Mouse (Mus musculus) adrenal gland, adult 8-10 months (tissue): ENCODE measurements around the gene Prkag2. TPM values are rescaled to one million over a fixed set of nuclear protein-coding genes. Genes with fewer than 3 reads are reported as not detected.

ENCODE experiments used
- DNase-seq: peaks from one replicate; pipeline ENCODE4 v3.0.0; 2022
- total RNA-seq, 4 experiments: library from RNA; stranded (reverse); gene quantifications; 2 replicates each; pipeline ENCODE4 v1.2.4; 2022

The Prkag2 gene
- total RNA-seq, 4 experiments from 2014 or later: 30.7 to 56.0 (median 42.9) TPM

GRCm38 (mm10) chr5:25046762-25047161 is 53.7 kb downstream of the Prkag2 start:
- no peak for DNase-seq

- DNase-seq: no peak
These were observed 56.4 kb downstream of the Prkag2 start for GRCm38 (mm10) chr5:25044007-25044406.

GRCm38 (mm10) chr5:25041947-25042346 is 58.5 kb downstream of the Prkag2 start:
- DNase-seq: no peak

DNA sequence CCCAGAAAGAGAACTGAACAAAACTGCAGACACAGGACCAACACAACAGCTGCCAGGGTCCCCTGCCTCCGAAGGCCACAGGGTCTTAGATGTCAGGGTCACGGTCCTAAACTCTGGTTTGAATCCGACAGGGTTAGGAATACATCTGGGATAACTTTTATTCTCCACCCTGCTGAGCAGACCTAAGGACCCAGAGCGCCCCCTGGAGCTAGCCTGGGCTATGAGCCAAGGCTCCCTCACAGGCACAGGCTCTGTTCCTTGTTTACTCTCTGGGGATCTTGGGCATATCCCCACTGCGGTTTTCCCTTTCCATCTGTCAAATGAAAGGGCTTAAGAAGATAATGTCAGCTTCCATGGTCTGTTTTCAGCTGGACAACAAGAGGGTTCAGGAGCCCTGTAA is 59.1 kb downstream of the Prkag2 start:
- no peak for DNase-seq

DNA sequence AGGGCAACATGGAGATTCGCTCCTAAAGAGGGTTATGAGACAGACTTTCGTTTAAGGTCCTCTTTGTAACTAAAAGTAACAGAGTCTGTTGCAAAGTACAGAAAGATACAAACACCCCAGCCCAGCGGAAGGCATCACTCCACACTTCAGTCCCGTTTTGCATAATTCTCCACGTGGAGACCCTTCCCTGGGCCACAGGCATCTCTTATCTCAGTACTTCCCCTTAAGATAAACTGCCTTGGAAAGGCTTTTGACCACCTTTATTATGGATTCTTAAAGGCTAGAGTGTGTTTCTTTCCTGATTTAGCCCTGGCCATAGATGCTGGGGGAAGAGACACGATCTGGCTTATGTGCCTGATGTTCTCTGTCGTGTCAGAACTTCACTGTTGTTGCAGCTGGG is 59.5 kb downstream of the Prkag2 start:
- no peak for DNase-seq

DNA sequence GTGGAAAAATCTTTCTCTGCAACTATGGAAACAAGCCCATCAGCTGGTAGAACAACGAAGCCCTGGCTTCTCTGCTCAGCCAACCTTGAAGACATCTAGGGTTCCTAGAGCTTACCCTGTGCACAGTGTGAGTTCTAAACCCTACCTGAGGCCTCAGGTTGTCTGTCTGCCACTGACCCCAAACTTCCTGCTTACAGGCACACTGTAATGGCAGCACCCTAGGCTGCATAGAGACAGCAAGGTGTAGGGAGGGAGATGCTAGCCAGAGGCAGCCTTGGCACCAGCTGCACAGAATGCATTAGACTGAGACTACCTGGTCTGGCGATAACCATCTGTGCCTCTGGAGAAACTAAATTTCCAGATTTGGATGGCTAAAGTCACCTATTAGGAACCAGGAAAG is 61.6 kb downstream of the Prkag2 start:
- DNase-seq: no peak

GRCm38 (mm10) chr5:25035391-25035790 is 65.1 kb downstream of the Prkag2 start:
- no peak for DNase-seq

DNA sequence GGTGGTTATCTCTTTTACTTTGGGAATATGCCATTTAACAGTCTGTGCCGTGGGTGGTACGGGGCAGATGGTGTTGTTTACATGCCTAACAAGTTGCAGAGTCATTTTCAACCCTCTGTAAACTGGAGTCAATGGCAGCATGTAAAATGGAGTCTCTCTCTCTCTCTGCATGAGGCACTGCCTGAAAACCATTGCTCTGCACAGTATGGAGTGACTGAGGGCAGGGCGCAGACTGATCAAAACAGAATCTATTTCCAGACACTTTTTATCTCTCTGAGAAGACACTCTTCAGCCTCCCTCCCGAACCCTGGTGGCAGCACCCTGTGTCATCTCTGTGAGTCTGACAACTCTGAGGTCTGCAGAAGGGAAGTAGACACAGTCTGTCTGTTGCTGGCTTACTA is 69.0 kb downstream of the Prkag2 start:
- DNase-seq: no peak

DNA sequence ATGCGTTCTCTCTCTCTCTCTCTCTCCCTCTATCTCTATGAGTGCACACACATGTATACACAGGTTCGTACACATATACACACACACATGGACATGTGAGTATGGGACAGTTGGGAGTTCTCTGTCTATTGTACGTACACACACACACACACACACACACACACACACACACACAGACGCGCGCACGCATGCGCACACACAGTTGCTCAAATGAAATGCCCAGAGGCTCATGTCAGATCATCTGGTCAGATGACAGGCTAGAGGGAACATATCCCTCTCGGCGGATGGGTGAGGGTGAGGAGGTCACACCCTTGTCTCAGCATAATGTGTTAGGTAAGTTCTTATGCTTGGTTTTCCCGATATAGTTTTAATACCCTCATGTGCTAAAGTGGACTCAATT is 69.4 kb downstream of the Prkag2 start:
- no peak for DNase-seq

GRCm38 (mm10) chr5:25030276-25030681 is 70.2 kb downstream of the Prkag2 start:
- no peak for DNase-seq

GRCm38 (mm10) chr5:25027673-25028072 is 72.8 kb downstream of the Prkag2 start:
- DNase-seq: no peak

- DNase-seq: peak; percentile 20
These were observed 75.0 kb downstream of the Prkag2 start for GRCm38 (mm10) chr5:25025309-25026019.

- no peak for DNase-seq
These were observed 77.5 kb downstream of the Prkag2 start for GRCm38 (mm10) chr5:25022904-25023303.

DNA sequence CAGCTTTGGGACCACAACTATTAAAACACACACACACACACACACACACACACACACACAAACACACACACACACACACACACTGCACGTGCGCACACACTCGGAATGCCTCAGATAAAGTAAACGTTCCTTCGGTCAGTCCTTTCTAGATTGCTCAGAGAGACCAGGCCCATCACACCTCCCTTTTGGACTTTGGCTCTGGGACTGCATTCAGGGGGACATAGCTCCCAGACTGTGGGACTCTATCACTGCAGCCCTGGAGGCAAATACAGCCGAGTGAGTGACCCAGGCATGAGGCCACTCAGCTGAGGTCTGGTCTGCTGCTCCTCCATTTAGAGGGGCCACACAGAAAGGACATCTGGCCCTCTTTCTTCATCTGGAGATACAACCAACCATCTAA is 81.2 kb downstream of the Prkag2 start:
- DNase-seq: no peak

DNA sequence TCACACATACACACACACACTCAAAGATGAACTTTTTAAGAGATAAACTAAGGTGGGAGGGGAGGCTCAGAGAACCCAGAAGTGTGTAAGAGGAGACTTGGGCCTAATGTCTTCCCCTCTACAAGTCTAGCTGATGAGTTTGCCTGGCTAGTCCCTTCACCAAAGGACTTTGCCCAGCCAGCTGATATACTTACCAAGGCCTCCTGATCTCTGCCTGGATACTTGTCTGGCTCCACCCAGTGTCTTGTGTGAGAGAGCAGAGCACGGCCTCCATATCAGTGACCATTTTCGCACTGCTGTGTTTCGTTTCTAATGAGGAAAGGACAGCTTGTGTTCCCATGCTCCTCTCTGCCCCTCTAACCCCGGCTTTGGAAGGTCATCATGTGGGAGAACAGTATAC is 88.3 kb downstream of the Prkag2 start:
- DNase-seq: no peak

DNA sequence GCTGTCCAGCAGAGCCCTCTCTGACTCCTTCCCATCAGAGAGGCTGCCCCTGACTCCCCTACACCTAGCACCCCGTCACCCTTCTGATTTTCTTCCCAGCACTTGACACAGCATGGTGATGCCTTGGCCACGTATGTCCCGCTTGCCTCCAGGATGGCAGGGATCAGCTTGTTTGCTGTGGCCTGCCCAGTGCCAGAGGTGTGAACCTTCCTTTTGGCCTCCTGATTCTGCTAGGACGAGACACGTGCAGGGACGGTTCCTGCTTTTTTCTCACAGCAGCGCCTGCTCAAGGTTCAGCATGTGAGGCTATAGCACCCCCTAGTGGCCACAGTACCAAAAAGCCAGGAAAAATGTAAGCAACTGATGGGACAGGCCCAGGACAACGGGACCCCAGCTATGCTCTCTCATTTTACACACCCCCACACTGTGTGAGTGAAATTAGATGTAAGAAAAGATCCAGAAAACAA is 89.4 kb downstream of the Prkag2 start:
- peak; percentile 69 for DNase-seq

DNA sequence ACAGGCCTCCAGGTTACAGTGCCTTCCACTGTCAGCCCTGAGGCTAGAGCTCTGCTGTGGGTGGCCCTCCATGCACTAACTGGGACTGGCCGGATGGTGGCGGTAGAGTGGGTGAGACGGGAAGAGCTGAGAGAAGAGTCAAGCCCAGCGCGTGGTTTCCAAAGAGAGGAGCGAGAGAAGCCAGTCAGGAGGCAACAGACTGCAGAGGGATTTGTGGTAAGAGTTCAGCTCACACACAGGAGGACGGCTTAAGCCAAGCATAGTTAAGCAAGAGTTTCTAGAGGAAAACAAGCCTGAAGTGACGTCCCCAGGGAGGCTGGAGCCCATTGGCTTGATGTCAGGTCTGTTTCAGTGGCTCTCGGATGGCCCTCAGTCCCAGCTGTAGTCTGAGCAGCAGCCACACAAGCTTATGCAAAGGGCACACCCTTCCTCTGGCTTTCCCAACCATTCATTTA is 90.0 kb downstream of the Prkag2 start:
- peak; percentile 85 for DNase-seq

- DNase-seq: no peak
These were observed 90.7 kb downstream of the Prkag2 start for GRCm38 (mm10) chr5:25009770-25010169.

- no peak for DNase-seq
These were observed 91.5 kb downstream of the Prkag2 start for GRCm38 (mm10) chr5:25008966-25009365.

- DNase-seq: peak; percentile 91
These were observed 93.6 kb downstream of the Prkag2 start for GRCm38 (mm10) chr5:25006848-25007247.

GRCm38 (mm10) chr5:25005532-25006129 is 94.8 kb downstream of the Prkag2 start:
- DNase-seq: no peak

DNA sequence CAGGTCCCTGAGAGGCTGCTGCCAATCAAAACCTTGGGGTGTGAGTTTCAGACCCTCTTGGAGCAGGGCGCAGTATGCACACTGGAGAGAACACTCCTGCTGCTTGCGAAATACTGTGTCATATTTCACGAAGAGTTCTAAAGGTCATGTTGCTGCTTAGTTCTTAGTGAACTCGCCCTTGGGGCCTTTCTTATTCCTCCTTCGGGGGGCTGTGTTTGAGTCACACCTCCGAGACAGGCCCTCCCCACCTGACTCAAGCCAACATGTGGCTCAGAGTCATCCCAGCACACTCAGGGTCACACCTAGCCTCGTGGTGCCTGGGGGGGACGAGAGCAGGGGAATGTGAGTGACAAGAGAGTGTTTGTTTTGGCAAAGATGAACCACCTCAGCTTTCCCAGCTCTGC is 99.0 kb downstream of the Prkag2 start:
- peak; percentile 63 for DNase-seq

DNA sequence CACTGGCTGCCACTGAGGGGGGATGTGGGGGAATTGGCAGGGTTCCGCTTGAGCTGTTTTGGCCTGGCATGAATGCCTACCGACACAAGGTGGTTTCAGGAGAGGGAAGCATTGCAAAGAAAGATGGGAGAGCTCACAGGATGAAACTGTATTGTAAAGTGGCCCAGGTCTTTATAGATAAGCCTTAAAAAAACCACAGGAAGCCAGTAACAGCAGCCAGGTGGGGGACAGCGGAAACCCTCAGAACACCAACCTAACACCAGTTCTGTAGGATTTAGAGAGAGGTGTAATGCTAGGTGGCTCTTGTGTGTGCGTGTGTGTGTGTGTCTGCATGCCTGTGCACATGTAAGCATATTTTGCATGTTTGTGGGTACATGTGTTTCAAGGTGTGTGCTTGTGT is 101.1 kb downstream of the Prkag2 start:
- no peak for DNase-seq

- peak; percentile 63 for DNase-seq
These were observed 104.8 kb downstream of the Prkag2 start for GRCm38 (mm10) chr5:24995576-24996100.
